ENCODE assay signal across 13 mouse cellular contexts in genomic region chr11:57303602-57304001, GRCm38 (mm10).
"Had no signal": no experiment of that assay in that cellular context is flagged by ENCODE, and none has a peak within 500 bp of the region (broad histone marks: within the 10 kb centered on the region; RNA-seq: fewer than 3 reads in every experiment).

No protein-coding gene starts in this region.

- H3K36me3 ChIP-seq: limb, embryonic 10.5 days; lung, embryonic 15.5 days; midbrain, embryonic 13.5 days; neural tube, embryonic 15.5 days had no signal

- H3K27me3 ChIP-seq: lung, embryonic 15.5 days; midbrain, embryonic 13.5 days; neural tube, embryonic 15.5 days had no signal

- H3K4me3 ChIP-seq: limb, embryonic 10.5 days; lung, embryonic 15.5 days; midbrain, embryonic 13.5 days; myocyte; neural tube, embryonic 15.5 days had no signal

- H3K9ac ChIP-seq: lung, embryonic 15.5 days; midbrain, embryonic 13.5 days; neural tube, embryonic 15.5 days had no signal

- ATAC-seq: midbrain, embryonic 13.5 days had no signal

- H3K4me1 ChIP-seq: limb, embryonic 10.5 days; lung, embryonic 15.5 days; neural tube, embryonic 15.5 days had no signal

- DNase-seq: kidney, adult 2 months; kidney, postnatal 25 days; layer of hippocampus, adult 9-11 months; lung, postnatal 14 days; right cerebral cortex, adult 18-20 months; right cerebral cortex, postnatal 25 days; thymus, postnatal 4 days had no signal

- H3K4me2 ChIP-seq: liver, embryonic 11.5 days; lung, embryonic 15.5 days; midbrain, embryonic 13.5 days; neural tube, embryonic 15.5 days had no signal

- H3K9me3 ChIP-seq: limb, embryonic 10.5 days; lung, embryonic 15.5 days; neural tube, embryonic 15.5 days had no signal

- H3K27ac ChIP-seq: limb, embryonic 10.5 days; lung, embryonic 15.5 days; midbrain, embryonic 13.5 days; neural tube, embryonic 15.5 days had no signal
